ENCODE assay signal across 13 mouse cellular contexts in genomic region chr1:182256041-182256680, GRCm38 (mm10). TPM values are rescaled to one million over a fixed set of nuclear protein-coding genes. Genes with fewer than 3 reads are reported as not detected.
DNase-seq lines count a peak whose midpoint lies in the region; ATAC-seq and TF ChIP-seq lines count a peak whose summit lies in the region.
"Had no signal": no experiment of that assay in that cellular context is flagged by ENCODE, and none has a peak within 500 bp of the region (broad histone marks: within the 10 kb centered on the region; RNA-seq: fewer than 3 reads in every experiment).

No protein-coding gene starts in this region.

- no peak overlapping the region for H3K4me2 ChIP-seq in liver, embryonic 15.5 days
- H3K4me2 ChIP-seq: neural tube, embryonic 15.5 days had no signal

- H3K4me1 ChIP-seq in liver, embryonic 15.5 days (replicated peaks) = no peaks in the 10 kb centered on the region
- H3K4me1 ChIP-seq in small intestine, adult 2 months (ENCODE audit: control insufficient read depth, insufficient read depth, insufficient read length, low read length) = peaks cover 23% of the 10 kb centered on the region
- H3K4me1 ChIP-seq in kidney, adult 2 months (ENCODE audit: control insufficient read depth, insufficient read depth, low read length) = peaks cover 4% of the 10 kb centered on the region; the same call in 1 of the 2 replicates
- H3K4me1 ChIP-seq: neural tube, embryonic 15.5 days had no signal

- no peak for TF ChIP-seq POLR2A in small intestine, adult 2 months (IDR thresholded peaks at IDR 0.05; ENCODE audit: low read depth, low read length)
- TF ChIP-seq POLR2A in kidney, adult 2 months (IDR thresholded peaks at IDR 0.05; ENCODE audit: low read depth, low read length) = no peak

- TF ChIP-seq CTCF in small intestine, adult 2 months (IDR thresholded peaks at IDR 0.05; ENCODE audit: extremely low read depth, insufficient read length, insufficient replicate concordance, low read depth, low read length) = no peak
- TF ChIP-seq CTCF in kidney, adult 2 months (conservative IDR thresholded peaks at IDR 0.05; ENCODE audit: insufficient read depth, insufficient read length, low read depth, low read length) = no peak

- peak; percentile 47 for DNase-seq in adrenal gland, adult 2 months
- no peak for DNase-seq in adrenal gland, adult 8-10 months
- DNase-seq in NIH3T3 (ENCODE audit: low read depth) = peak; percentile 84
- no peak for DNase-seq in right cerebral cortex, postnatal 25 days
- DNase-seq in kidney, adult 2 months = no peak
- DNase-seq in right cerebral cortex, postnatal 4 days = no peak
- DNase-seq: gastrocnemius, postnatal 36 days; heart, postnatal 14 days had no signal

- no peaks in the 10 kb centered on the region for H3K9me3 ChIP-seq in liver, embryonic 15.5 days (replicated peaks)
- H3K9me3 ChIP-seq: neural tube, embryonic 15.5 days had no signal

- ATAC-seq in liver, embryonic 15.5 days (ENCODE audit: insufficient read depth) = peak; percentile 42; the same call in 1 of the 2 replicates

- H3K36me3 ChIP-seq in liver, embryonic 15.5 days (replicated peaks) = no peaks in the 10 kb centered on the region
- no peaks in the 10 kb centered on the region for H3K36me3 ChIP-seq in small intestine, adult 2 months (ENCODE audit: control insufficient read depth, insufficient read depth, low read length)
- H3K36me3 ChIP-seq in kidney, adult 2 months (ENCODE audit: control insufficient read depth, insufficient read depth, low read length) = no peaks in the 10 kb centered on the region
- H3K36me3 ChIP-seq: midbrain, embryonic 10.5 days; neural tube, embryonic 15.5 days had no signal

- no peak overlapping the region for H3K27ac ChIP-seq in liver, embryonic 15.5 days (replicated peaks)
- H3K27ac ChIP-seq in small intestine, adult 2 months (ENCODE audit: insufficient read depth, low read depth, low read length) = peak overlapping the region; percentile 48
- H3K27ac ChIP-seq in kidney, adult 2 months (ENCODE audit: insufficient read depth, low read depth, low read length) = no peak overlapping the region
- H3K27ac ChIP-seq: kidney, postnatal 0 days; midbrain, embryonic 10.5 days; neural tube, embryonic 15.5 days had no signal

- 64% methylated on average over 11 of the region's 11 CpGs for WGBS in liver, embryonic 15.5 days (ENCODE audit: insufficient replicate concordance)
- whole genome bisulfite sequencing in small intestine, adult 2 months = 34% methylated on average over 11 of the region's 11 CpGs
- 82% methylated on average over 11 of the region's 11 CpGs for WGBS in kidney, adult 2 months

- no peak overlapping the region for H3K4me3 ChIP-seq in liver, embryonic 15.5 days (replicated peaks)
- no peak overlapping the region for H3K4me3 ChIP-seq in small intestine, adult 2 months (ENCODE audit: low read depth, low read length)
- no peak overlapping the region for H3K4me3 ChIP-seq in kidney, adult 2 months (ENCODE audit: insufficient read depth, low read depth, low read length)
- H3K4me3 ChIP-seq: midbrain, embryonic 10.5 days; neural tube, embryonic 15.5 days had no signal

- no peaks in the 10 kb centered on the region for H3K27me3 ChIP-seq in liver, embryonic 15.5 days
- no peaks in the 10 kb centered on the region for H3K27me3 ChIP-seq in small intestine, adult 2 months (ENCODE audit: control insufficient read depth, insufficient read depth, low read length)
- no peaks in the 10 kb centered on the region for H3K27me3 ChIP-seq in kidney, adult 2 months (replicated peaks; ENCODE audit: control insufficient read depth, insufficient read depth, low read length)
- H3K27me3 ChIP-seq: neural tube, embryonic 15.5 days had no signal

- H3K9ac ChIP-seq in liver, embryonic 15.5 days = no peak overlapping the region
- H3K9ac ChIP-seq: neural tube, embryonic 15.5 days had no signal

RNA-seq across cellular contexts. Expression of gene Degs1, which starts 26.4 kb away (rescaled TPM):
- total RNA-seq in adrenal gland, adult 2 months (2021) = 100 to 1,000 TPM in 1 of 2 experiments, 10 to 100 TPM in 1; 88.3 to 109 TPM
- 41.6 and 50.5 TPM in 2 replicates for polyA plus RNA-seq in adrenal gland, adult 2 months (2012; rRNA removed)
- 100 to 1,000 TPM in 1 of 4 experiments, 10 to 100 TPM in 3; 84.3 to 108 (median 91.7) TPM for total RNA-seq in adrenal gland, adult 8-10 months (2022)
- 70.6 and 78.2 TPM in 2 replicates for polyA plus RNA-seq in liver, embryonic 15.5 days (2015; fragmentation: Nextera tagmentation; extraction: Ambion mirVana)
- 8.5 and 14.1 TPM in 2 replicates for polyA plus RNA-seq in small intestine, adult 2 months (2012; rRNA removed)
- 137 and 158 TPM in 2 replicates for polyA plus RNA-seq in kidney, adult 2 months (2012; rRNA removed)

Comparison
In these comparisons a context has a peak if more than half of its experiments do, and no peak if none do; other contexts are left out.
1. DNase-seq: peak in adrenal gland, adult 2 months (single experiment) and NIH3T3 (single experiment); none in adrenal gland, adult 8-10 months (single experiment), right cerebral cortex, postnatal 25 days (single experiment), kidney, adult 2 months (single experiment) and right cerebral cortex, postnatal 4 days (single experiment).